Mouse (Mus musculus) T-helper 2 cell (primary cell): ENCODE results near the gene Tusc2.

Experiments
- in situ Hi-C: fragments of 300-600 bp; cut with MboI, MseI; formaldehyde crosslinking; loops from one replicate; pipeline ENCODE4 v1.15.1; 2025; ENCODE audit warnings: high pct_unique_total_duplicates

Gene Tusc2

GRCm38 (mm10) chr9:107586504-107586903 is 23.4 kb downstream of the Tusc2 start:
- in situ Hi-C loops = no loop called here

- in situ Hi-C loops = no loop called here
Observed at GRCm38 (mm10) chr9:107586974-107587832, 24.1 kb downstream of the Tusc2 start, which contains the start of gene Ifrd2. Ifrd2 (plus strand) TSS chr9:107587642.

GRCm38 (mm10) chr9:107587833-107588639 is 25.0 kb downstream of the Tusc2 start:
- in situ Hi-C loops = no loop called here

- in situ Hi-C loops = no loop called here
Observed at GRCm38 (mm10) chr9:107590058-107590772, 27.2 kb downstream of the Tusc2 start.

GRCm38 (mm10) chr9:107590773-107591060 is 27.7 kb downstream of the Tusc2 start:
- in situ Hi-C loops = no loop called here

- in situ Hi-C loops = no loop called here
Observed at GRCm38 (mm10) chr9:107593101-107593976, 30.3 kb downstream of the Tusc2 start.

GRCm38 (mm10) chr9:107594281-107595062 is 31.4 kb downstream of the Tusc2 start:
- in situ Hi-C loops = no loop called here

- in situ Hi-C loops = no loop called here
Observed at GRCm38 (mm10) chr9:107596619-107597569, 33.8 kb downstream of the Tusc2 start.

- in situ Hi-C loops = no loop called here
Observed at GRCm38 (mm10) chr9:107598385-107598784, 35.3 kb downstream of the Tusc2 start.

GRCm38 (mm10) chr9:107599433-107599832 is 36.4 kb downstream of the Tusc2 start:
- in situ Hi-C loops = no loop called here

GRCm38 (mm10) chr9:107599842-107600241 is 36.8 kb downstream of the Tusc2 start:
- in situ Hi-C loops = no loop called here

GRCm38 (mm10) chr9:107600745-107601144 is 37.7 kb downstream of the Tusc2 start:
- in situ Hi-C loops = no loop called here

GRCm38 (mm10) chr9:107601275-107601674 is 38.2 kb downstream of the Tusc2 start:
- in situ Hi-C loops = no loop called here

- in situ Hi-C loops = no loop called here
Observed at GRCm38 (mm10) chr9:107602068-107602648, 39.1 kb downstream of the Tusc2 start.

- in situ Hi-C loops = no loop called here
Observed at GRCm38 (mm10) chr9:107603251-107603650, 40.2 kb downstream of the Tusc2 start.

- in situ Hi-C loops = loop anchor here (5.0 kb wide), 2 partner anchors 37 to 72 kb away; partner anchors contain the start of gene Gnat1
Observed at GRCm38 (mm10) chr9:107605041-107605661, 42.1 kb downstream of the Tusc2 start.

- in situ Hi-C loops = loop anchor here (5.0 kb wide), 2 partner anchors 36 to 71 kb away; partner anchors contain the start of gene Gnat1
Observed at GRCm38 (mm10) chr9:107606591-107606990, 43.5 kb downstream of the Tusc2 start.

GRCm38 (mm10) chr9:107607036-107607435 is 44.0 kb downstream of the Tusc2 start:
- in situ Hi-C loops = loop anchor here (5.0 kb wide), 2 partner anchors 35 to 70 kb away; partner anchors contain the start of gene Gnat1
